Mouse (Mus musculus): ENCODE results near the gene Fkrp. TPM values are rescaled to one million over a fixed set of nuclear protein-coding genes. Genes with fewer than 3 reads are reported as not detected.

Fkrp gene
- polyA plus RNA-seq, 1 experiment = 51.5 TPM

DNA sequence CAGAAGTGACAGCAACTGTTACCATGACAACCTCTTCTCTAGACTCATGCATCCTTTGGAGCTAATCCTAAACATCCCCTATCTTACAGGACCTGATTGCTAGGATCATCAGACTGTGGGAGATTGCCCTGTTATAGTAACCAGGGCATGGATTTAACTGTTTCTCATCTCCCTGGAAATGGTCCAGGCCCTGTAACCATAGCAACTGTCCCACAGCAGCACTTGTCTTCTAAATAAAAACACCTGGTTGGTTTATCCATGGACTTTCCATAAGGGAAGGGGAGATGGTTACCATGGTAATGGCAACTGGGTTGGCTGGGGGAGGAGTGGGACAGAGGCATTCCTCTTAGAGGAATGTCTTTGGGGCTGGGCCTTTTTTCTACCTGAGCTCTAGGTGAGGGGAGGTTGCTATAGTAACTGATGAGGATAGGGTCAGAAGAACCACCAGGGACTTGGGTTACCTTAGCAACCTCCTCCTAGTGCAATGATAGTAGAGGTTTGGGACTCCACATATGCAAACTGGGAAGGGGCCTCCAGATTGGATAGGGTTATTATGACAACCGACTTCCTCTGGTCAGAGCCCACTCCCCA, 1.1 kb downstream of the Fkrp start, which contains the start of gene Strn4:
TSS of gene Strn4 (plus strand) at position 539 of the 591 bp plus-strand sequence.
- TF ChIP-seq GATA1 (IDR thresholded peaks at IDR 0.05; ENCODE audit: low read length) = no peak

DNA sequence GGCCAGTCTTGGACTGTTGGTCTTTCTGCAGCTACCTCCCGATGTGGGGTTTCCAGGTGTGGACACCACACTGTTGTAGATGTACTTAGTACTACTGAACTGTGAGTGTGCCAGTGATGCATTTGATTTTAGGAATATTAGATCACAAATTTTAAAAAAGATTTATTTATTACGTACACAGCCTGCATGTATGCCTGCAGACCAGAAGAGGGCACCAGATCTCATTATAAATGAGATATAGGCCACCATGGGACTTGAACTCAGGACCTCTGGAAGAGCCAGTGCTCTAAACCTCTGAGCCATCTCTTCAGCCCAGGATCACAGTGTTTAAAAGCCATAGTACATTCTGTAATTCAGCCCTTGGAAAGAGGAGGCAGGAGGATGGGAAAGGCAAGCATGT, 4.0 kb downstream of the Fkrp start:
- TF ChIP-seq GATA1 (IDR thresholded peaks at IDR 0.05; ENCODE audit: low read length) = no peak

- no peak for TF ChIP-seq GATA1 (IDR thresholded peaks at IDR 0.05; ENCODE audit: low read length)
These were observed 4.9 kb downstream of the Fkrp start for GRCm38 (mm10) chr7:16811649-16812070.

- no peak for TF ChIP-seq GATA1 (IDR thresholded peaks at IDR 0.05; ENCODE audit: low read length)
These were observed 5.4 kb downstream of the Fkrp start for GRCm38 (mm10) chr7:16810920-16811648.

- TF ChIP-seq GATA1 (IDR thresholded peaks at IDR 0.05; ENCODE audit: low read length) = no peak
These were observed 6.1 kb downstream of the Fkrp start for GRCm38 (mm10) chr7:16810399-16810919.

- no peak for TF ChIP-seq GATA1 (IDR thresholded peaks at IDR 0.05; ENCODE audit: low read length)
These were observed 6.8 kb downstream of the Fkrp start for GRCm38 (mm10) chr7:16809739-16810138.

GRCm38 (mm10) chr7:16808647-16809046, 7.9 kb downstream of the Fkrp start:
- no peak for TF ChIP-seq GATA1 (IDR thresholded peaks at IDR 0.05; ENCODE audit: low read length)

DNA sequence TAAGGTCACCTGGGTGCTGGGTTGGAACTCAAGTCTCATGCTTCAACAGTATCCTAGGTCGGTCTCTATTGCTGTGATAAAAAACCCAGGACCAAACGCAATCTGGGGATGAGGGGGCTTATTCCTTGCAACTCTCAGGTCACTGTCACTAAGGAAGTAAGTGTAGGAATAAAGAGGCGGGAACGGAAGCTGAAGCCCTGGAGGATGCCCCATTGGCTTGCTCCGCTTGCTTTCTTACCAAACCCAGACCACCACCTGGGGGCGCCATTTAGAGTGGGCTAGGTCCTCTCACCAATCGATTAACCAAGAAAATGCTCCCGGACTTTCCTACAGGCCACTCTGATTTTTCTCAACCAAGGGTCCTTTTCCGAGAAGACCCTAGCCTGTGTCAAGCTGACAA, 8.6 kb downstream of the Fkrp start:
- no peak for TF ChIP-seq GATA1 (IDR thresholded peaks at IDR 0.05; ENCODE audit: low read length)

- no peak for TF ChIP-seq GATA1 (IDR thresholded peaks at IDR 0.05; ENCODE audit: low read length)
These were observed 12.0 kb downstream of the Fkrp start for GRCm38 (mm10) chr7:16804409-16805028.

DNA sequence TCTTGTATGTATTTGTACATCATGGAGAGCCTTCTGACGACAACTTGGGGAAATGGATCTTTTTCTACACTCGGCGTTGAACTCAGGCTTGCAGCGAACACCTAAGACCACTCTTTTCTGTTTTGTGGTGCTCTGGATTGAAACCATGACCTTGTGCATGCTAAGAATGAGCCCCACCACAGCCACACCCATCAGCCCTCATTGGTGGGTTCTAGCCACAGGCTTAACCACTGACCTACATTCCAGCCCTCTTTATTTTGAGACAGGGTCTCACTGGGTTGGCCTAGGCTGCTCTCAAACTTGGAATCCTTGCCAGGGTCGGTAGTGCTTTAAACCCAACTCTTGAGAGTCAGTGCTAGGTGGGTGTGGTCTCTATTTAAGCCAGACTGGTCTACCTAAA, 21.6 kb downstream of the Fkrp start:
- TF ChIP-seq GATA1 (IDR thresholded peaks at IDR 0.05; ENCODE audit: low read length) = no peak

DNA sequence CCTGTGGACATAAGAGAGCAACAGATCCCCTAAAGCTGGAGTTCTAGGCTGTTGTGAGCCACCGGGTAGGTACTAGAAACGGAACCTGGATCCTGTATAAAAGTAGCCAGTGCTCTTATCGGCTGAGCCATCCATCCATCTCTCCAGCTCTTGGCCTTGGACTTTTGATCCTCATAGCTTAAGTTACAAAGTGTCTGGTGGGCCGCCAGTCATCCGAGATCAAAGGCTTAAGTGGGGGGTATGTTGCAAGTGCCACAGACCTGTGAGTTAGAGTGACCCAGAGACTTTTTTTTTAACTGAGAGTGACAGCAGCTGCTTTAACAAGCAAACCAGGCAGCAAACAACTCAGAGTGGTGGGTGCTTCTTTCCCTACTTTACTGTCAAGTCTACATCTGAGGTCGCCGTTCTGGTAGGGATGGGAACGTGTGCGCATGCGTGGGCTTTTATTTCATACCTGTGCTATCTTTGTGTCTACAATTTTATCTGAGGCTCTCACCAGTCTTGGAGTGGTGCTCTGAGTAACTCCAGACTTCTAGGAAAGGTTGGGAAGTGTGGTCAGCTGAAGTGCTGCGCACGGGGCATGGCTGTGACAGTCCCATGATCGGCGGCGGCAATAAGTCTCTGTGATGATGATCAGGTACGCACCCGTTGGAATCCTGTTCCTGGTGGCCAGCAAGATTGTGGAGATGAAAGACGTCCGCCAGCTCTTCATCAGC, 23.4 kb downstream of the Fkrp start:
- TF ChIP-seq GATA1 (IDR thresholded peaks at IDR 0.05; ENCODE audit: low read length) = no peak

GRCm38 (mm10) chr7:16792316-16792715, 24.2 kb downstream of the Fkrp start:
- no peak for TF ChIP-seq GATA1 (IDR thresholded peaks at IDR 0.05; ENCODE audit: low read length)

DNA sequence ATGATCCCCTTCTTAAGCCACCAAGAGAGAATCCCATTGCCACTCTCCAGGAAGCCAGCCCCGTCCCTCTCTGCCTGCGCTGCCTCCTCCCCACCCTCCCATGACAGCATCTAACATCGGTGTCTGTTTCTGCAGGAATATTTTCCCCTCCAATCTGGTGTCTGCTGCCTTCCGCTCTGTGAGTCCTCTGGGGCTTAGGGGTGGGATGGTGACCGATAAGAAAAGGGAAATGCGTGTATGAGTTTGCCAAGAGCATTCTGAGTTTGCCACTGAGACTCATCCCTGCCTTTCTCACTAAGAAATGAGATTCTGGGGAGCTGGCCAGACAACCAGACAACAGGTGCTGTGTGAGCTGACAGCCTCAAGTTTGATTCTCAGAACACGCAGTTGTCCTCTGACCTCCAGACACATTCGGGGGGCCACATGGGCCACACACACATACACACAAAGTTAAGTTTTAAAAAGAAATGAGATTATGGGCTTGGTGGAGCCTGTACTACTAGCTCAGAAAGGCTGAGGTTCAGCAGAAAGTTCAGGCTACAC, 30.9 kb downstream of the Fkrp start:
- no peak for TF ChIP-seq GATA1 (IDR thresholded peaks at IDR 0.05; ENCODE audit: low read length)

DNA sequence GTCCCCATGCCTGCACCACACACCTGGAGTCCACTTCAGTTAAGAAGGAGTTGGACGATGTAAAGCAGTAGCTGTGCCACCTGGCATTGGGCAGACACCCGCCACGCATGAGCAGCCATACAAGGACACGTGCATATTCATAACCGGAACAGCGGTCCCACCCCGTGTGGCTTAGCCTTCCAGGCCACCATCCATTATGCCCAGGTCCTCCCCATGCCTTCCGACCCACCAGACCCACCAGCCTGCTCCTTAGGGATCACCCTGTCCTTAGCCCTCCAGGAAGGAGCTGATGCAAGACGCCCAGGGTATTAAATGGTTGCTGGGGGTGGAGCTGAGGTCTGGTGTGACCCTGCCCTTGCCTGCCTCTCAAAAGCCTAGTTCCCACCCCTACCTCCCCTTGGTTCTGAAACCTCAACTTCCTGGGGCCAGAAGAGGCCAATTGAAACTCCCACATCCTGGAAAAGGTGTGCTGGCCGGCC, 32.0 kb downstream of the Fkrp start:
- TF ChIP-seq GATA1 (IDR thresholded peaks at IDR 0.05; ENCODE audit: low read length) = no peak

DNA sequence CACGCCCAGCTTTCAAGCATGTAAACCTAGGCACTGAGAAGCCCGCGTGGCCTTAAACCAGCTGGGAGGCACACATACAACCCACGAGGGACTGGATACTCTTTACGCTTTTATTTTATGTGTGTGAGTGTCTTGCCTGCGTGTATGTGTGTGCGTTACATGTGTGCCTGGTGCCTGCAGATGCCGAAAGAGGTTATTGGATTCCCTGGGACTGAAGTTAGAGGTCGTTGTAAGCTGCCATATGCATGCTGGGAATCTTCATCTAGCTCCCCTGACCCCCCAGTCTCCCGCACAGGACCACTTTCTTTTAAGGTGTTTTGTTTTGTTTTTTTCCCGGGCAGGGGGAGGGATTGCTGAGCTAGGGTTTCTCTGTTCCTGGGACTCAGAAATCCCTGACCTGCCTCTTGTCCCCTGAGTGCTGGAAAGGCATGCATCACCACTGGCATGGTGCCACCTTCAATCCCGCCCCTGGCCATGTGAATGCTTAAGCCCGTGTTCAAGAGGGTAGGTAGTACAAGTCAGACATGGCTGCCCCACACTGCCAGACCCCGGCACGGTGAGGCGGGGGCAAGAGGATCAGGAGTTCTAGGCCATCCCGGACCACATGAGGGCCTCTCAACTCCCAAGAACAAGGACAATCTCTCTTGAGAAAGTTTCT, 32.6 kb downstream of the Fkrp start:
- no peak for TF ChIP-seq GATA1 (IDR thresholded peaks at IDR 0.05; ENCODE audit: low read length)

All from G1E-ER4 (cell line).